Mouse (Mus musculus): ENCODE measurements around the gene Mpp3.

DNA sequence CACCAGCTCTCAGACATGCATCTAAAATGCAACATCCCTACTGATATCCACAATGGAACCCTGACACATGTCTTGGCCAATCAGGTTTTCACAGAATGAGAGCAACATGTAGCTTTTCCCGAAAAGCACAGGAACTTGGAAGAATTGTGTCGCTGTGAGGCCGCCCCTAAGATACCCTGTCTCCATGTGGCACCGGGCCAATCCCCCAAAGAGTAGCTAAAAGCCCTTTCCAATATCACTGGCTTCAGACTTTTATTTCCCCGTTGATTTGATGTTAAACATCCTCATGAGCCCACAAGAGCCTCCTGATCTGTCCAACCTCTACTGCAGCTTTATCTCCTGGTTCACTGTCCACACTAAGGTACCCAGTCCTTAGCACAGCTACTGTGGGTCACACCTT is 21.6 kb downstream of the Mpp3 start:
- TF ChIP-seq CTCF (IDR thresholded peaks at IDR 0.05; ENCODE audit: low read depth): no peak
- TF ChIP-seq EP300 (optimal IDR thresholded peaks at IDR 0.05): no peak

Measured in stomach, postnatal 0 days (tissue).